Mouse (Mus musculus): ENCODE results near the gene Hivep2. TPM values are rescaled to one million over a fixed set of nuclear protein-coding genes. Genes with fewer than 3 reads are reported as not detected.

Gene Hivep2
- total RNA-seq, 2 experiments from 2014 or later, result 193 to 194 TPM

DNA sequence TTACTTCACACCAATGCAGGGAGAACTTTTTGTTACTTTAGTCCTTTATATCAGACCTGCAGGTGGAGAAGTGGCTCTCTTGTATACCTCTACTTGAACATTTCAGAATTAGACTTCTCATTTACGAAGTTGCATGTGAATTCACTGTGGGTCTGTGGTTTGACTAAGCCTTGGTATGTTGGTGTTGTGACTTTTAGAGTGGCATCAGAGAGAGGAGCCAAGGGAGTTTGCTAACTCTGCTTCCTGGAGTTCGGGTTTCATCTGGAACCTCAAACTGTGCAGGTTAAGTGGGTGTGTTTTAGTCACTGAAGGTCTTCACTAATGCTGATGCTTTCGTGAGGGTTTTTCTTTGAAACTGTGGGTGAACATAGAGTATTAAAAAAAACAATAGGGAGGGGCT, 4.4 kb downstream of the Hivep2 start:
- intact Hi-C loops (cut with DNase I), result loop anchor here (10.0 kb wide), 1 partner anchor 224 kb away; no protein-coding TSS in a partner anchor
- DNase-seq, result no peak

DNA sequence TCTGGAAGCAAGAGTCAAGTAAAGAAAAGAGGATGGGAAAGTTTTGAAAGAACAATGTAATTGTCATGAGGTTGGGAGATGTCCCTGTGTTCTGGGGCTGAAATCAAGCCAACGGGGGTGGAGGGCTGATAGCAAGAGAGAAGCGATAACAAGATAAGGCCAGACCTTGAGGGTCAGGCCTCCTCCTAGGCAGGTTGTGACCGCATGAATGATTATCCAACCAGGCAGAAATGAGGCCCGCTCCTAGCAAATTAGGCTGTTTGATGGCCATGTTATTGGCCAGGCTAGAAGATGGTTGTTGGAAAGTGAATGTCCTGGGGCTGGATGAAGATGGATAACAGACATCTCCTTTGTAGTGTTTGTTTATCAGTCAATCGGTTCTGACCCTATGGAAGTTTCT, 5.4 kb downstream of the Hivep2 start:
- intact Hi-C loops (cut with DNase I), result loop anchor here (10.0 kb wide), 1 partner anchor 224 kb away; no protein-coding TSS in a partner anchor
- no peak for DNase-seq

DNA sequence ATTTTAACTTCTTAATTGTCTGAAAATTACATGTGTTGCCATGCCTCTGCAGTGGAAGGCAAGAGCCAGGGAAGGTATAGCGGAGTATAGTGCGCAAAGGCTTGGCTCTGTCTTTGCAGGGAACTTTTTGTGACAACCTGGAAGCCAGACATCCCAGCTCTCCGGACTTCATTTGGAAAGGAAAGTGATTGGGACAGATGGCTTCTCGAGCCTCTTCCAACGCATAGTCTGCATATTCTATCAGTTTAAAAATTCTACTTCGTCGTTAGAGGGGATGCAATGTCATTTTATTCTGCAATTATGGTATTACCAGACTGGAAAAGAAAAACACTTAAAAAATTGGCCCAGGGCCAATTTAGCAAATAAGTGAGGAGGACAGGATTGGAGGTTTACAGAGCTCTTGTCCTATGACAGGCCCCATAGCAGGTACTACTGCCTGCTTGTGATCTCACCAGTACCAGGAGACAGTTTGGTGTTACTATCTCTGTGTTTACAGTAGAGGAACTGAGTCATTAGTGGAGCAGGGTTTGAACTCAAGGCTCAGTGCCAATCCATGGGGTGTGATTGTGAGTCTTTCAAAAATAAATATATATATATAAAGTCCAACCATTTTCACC, 7.8 kb downstream of the Hivep2 start:
- intact Hi-C loops (cut with DNase I), result loop anchor here (10.0 kb wide), 1 partner anchor 221 kb away; no protein-coding TSS in a partner anchor
- DNase-seq, result no peak

DNA sequence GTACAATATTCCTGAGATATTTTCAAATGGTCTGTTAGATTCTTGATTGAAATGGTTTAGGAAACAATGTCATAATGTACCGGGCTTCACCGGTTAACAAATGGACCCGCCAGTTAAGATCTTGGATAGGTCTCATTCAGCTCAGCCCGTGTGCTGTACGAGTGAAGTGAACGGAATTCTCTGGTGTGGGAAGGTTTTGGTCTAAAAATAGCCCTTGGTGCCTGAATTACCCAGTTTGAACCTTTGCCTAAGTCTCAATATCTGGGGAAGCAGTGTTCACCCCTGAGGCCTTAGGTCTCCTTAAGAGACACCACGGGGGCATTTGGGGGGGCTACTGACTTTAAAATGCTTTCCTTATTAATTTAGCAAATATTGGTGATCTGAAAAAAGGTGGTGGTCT, 8.6 kb downstream of the Hivep2 start:
- DNase-seq, result no peak
- intact Hi-C loops (cut with DNase I), result loop anchor here (10.0 kb wide), 1 partner anchor 220 kb away; no protein-coding TSS in a partner anchor

DNA sequence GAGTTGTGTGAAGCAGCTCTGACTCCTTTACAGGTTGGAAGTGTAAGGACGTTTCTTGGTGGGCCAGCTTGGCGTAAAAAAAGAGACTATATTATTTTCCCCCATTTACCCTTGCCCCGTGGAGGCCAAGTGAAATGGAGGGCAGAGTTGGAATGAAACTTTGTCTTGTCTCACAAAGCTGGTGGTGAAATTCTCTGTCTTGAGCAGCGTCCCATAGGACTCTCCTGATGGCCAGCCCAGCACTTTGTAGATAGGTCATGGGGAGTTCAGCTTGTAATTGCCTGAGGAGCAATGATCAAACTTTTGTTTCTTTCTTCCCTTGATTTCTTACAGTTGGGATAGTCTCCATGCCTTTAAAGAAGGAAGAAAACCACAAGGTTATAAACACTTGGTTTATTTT, 10.0 kb downstream of the Hivep2 start:
- no peak for DNase-seq
- intact Hi-C loops (cut with DNase I), result loop anchor here (10.0 kb wide), 1 partner anchor 219 kb away; no protein-coding TSS in a partner anchor

DNA sequence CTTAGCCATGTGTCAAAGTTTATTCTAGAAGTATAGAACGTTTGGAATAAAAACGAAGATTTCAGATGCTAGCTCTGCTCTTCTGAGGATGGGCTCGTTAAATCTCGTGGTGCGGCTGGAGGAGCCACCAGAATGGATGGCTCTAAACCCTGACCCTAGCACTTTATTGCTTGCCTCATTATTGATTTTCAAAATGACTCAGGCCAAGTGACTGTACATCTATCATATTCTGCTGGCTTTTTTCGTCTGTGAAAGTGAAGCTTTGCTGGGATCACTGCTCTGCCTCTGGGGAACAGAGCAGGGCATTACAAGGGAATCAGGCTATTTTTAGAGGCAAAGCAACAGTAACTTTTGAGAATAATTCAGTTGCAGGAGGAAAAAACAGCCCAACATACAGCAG, 10.4 kb downstream of the Hivep2 start:
- no peak for DNase-seq
- intact Hi-C loops (cut with DNase I), result loop anchor here (10.0 kb wide), 1 partner anchor 219 kb away; no protein-coding TSS in a partner anchor

DNA sequence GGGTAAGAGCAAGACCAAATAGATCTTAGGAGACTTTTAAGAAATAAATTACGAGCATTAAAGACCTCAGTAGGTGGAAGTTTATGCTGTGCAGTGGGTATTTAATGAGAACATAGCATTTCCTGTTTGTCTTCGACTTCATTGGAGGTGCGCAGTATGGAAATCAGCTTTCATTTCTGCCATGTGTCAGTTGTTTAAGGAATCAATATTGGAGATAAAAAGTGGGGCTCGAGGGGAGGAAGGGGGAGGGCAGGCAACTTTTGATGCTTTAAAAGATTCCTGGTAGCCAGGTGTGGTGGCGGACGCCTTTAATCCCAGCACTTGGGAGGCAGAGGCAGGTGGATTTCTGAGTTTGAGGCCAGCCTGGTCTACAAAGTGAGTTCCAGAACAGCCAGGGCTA, 16.4 kb downstream of the Hivep2 start:
- no peak for DNase-seq
- intact Hi-C loops (cut with DNase I), result no loop called here

DNA sequence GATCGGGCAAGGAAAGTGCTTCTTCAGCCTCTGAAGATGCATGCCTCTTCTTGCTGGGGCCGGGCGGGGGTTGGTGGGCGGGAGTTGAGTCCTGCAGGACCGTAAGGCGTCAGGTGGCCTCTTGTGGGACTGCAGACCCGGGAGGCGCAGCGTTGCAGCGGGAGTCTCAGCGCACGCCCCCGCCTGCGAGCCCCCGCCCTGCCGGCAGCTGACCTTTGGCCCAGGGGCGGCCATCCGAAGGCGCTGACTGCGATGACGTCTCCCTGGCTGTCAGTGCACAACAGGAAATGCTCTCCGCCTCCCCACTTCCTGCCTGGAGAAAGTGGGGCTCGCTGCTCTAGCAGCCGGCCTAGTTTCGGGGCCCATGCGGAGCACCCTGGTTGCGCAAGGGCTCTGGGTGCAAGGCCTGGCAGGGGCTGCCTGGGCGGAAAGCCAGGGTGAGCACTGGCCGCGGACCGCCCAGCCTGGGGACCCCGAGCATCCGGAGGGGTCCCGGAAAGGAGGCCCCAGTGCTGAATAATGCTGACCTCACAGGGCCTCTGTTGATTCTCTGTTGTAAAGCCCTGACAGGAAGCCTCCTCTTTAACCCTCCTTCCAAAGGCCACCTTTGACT, 17.0 kb downstream of the Hivep2 start:
- DNase-seq, result peak; percentile 39
- intact Hi-C loops (cut with DNase I), result no loop called here

DNA sequence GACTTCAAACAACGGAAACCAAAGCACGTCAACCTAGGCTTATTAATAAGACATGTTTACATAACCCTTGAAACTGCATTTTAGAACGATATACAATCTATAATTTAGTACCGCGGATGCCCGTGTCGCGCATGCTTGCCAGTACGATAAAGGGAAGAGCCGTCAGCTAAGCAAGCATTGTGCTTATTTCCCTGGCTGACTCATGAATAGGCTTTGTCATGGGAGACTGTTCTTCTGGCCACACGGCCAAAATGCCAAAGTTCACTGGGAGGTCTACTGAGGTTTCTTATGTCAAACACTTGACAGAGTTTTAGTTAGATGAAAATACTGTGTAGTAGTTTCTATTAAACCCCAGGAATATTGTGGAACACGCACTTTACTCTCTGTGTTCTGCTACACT, 17.8 kb downstream of the Hivep2 start:
- no peak for DNase-seq
- intact Hi-C loops (cut with DNase I), result no loop called here

DNA sequence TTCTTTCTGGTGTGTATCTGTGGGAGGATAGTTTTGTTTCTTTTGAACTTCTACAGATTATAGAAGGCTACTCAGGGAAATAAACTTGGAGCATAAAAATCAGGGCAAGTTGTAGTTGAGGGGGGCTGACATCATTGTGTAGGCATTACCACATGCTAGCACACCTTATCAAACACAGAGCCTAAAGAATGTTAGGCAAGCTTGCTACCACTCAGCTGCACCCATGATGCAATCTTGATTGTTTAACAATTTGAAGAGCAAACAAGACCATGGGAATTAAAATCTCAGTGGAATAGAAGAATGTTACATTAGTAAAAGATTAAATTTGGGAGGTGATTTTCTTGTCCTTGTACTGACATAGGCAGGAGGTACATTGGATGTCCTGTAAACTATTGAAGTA, 18.4 kb downstream of the Hivep2 start:
- intact Hi-C loops (cut with DNase I), result no loop called here
- no peak for DNase-seq

DNA sequence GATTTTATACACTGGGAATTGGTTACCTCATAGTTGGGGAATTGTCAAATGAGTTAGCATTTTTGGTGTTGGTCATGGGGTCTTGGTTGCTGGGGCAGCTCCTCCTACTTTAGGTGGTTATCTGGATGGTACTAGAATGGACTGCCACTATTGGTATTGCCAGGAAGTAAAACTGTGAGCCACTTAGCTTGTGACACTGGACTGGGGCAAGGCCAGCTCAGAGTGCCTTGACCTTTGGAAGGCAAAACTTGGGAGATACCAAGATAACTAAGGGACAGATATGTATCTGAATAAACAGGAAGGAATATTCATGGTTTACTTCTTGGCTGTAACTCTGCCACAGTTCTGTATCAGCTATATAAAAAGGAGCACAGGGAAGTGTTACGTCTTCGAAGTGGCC, 20.7 kb downstream of the Hivep2 start:
- no peak for DNase-seq
- intact Hi-C loops (cut with DNase I), result no loop called here

DNA sequence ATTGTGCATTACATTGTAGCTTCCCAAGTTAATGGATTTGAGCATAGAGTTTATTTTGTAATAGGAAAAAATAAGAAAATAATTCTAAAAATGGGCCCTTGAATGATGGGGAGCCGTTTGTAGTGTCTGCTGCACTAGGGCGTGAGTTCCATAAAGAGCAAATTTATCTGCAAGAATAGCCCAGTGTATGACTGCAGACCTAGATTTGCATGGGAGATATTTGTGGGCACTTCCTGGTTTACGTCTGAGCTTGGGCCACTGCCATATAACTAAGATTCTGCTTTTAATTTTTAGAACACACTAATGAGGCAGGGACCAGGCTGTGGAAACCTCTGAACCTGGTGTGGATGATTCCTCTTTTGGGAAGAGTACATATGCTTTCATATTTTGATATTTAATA, 21.5 kb downstream of the Hivep2 start:
- intact Hi-C loops (cut with DNase I), result no loop called here
- DNase-seq, result no peak

DNA sequence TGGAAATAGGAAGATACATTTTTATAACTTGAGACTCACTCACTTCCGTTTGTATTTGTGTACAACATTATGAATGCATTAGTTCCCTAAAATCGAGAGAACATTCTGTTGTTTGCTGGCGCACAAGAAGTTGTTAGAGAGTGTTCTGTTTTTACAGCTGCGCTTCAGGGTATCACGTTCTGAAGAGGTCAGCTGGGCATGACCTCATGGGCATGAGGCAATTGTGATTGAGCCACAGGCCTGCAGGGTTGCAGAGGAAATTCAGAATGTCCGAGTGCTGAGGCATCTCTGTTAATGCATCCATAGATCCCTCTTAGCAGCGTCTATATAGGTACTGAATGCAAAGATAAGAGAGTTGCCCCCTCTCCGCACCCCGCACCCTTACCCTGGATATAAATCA, 22.4 kb downstream of the Hivep2 start:
- no peak for DNase-seq
- intact Hi-C loops (cut with DNase I), result no loop called here

DNA sequence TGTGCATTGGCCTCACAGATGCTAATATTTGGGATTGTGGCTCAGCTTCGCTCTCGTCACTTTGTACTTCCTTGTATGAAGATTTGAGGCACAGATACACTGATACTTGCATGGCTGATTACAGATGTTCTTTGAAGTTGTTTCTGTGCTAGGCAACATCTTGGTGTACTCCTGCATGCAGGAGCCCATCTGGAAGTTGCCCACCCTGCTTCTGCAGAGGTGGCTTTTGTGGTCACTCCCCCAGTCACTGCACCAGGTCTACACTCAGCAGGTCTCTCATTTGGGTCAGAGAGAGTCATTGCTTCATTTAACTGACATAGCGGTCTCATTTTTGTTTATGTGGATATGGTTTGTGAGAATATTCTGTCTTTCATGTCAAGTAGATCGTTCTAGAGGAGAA, 22.9 kb downstream of the Hivep2 start:
- DNase-seq, result no peak
- intact Hi-C loops (cut with DNase I), result no loop called here

DNA sequence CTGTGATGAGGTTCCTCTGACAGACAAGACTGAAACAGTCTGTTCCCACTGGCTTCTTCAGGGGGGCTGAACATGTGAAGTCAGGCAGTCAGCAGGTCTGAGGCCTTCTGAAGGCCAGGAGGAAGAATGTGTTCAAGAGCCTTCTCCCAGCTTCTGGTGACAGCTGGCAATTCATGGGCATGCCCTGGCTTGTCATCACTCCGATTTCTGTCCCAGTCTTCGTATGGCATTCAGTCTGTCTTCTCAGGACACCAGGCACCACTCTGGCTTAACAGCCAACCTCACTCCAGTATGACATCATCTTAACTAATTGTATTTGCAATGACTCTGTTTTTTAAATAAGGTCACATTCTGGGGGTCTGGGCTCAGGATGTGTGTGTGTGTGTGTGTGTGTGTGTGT, 25.0 kb downstream of the Hivep2 start:
- intact Hi-C loops (cut with DNase I), result no loop called here
- no peak for DNase-seq

DNA sequence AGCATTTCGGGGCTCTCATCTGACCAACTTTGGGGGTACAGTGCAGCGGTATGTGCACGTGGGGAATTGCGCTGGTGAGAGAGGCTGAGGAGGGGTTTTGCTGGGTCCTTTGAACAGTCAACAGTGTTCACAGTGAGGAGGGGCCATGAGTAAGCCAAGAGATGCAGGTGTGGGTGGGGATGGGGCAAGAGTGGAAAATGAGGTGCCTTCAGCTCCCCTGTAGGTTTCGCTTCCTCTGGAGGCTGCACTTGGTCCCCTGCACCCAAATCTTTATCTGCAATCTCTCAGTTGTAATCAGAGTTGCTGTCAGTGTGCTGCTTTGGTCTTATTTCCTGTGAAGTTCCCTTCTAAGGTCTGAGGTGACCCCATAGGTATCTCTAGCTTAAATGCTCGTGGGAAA, 27.5 kb downstream of the Hivep2 start:
- intact Hi-C loops (cut with DNase I), result no loop called here

DNA sequence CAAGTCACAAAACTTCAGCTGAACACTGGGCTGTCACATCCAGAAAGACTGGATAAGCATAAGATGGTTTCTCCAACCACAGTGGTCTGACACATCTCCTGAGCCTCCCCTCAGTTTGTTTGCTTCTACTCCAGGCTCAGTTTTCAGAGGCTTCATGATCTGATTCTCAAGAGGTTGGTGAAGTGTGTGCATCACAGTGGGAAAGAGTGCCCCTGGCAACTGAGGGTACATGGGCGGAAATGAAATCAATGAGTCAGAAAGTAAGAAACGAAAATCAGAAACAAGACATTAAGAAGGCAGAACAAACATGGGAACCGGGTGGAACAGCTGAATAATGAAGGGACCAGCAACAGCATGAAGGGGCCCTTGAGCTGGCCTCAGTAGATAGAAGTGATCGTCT, 31.5 kb downstream of the Hivep2 start:
- DNase-seq, result no peak
- intact Hi-C loops (cut with DNase I), result no loop called here

More for the DNA sequence above, 27.5 kb downstream of the Hivep2 start:
- DNase-seq, result no peak

DNA sequence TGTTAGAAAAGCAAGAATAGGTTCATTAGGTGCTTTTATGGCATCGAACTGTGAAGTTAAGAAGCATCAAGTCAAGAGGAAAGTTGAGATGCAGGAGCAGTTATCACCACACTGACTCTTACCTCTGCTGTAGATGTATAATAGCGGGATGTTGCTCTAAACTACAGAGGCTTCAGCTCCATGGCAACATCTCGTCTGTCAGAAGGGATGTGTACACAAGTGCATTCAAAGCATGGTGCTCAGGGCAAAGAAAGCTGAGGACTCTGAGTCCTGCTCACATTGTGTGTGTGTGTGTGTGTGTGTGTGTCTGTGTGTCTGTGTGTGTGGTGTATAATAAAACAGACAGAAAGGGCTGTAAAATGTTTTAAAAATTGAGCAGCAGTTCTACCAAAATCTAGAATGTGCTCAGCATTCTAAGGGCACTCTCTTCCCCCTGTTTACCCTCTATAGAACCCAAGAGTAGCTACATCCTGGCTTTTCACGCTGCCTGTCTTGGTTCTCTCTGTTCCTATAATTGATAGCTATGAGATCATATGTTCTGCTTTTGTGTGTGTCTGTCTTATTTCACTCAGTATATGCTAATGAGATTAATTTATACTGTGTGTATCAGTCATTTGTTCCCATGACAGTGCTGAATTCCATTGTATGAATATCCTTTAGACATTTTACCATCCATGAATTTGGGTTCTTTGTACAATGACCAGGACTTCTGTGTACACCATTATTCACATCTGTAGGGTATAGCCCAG, 39.1 kb downstream of the Hivep2 start:
- intact Hi-C loops (cut with DNase I), result no loop called here
- no peak for DNase-seq

DNA sequence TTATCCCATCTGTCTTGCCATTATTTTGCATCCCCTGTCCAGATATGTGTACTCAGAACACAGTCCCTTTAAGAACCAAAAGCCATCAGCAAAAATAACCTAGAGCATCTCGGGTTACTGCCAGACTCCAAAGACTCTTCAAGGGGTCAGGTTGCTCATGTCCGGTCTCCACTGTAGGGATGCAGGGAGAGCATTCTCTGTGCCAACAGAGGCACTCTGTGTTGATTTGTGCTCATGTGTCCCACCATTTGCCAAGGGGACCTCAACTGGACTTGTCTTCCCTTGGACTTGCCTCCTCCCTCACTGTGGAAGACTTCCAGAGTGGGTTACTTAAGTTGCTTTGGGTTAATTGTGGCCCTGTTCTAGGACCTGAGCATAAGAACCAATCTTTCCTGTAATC, 43.8 kb downstream of the Hivep2 start:
- intact Hi-C loops (cut with DNase I), result no loop called here
- DNase-seq, result no peak

DNA sequence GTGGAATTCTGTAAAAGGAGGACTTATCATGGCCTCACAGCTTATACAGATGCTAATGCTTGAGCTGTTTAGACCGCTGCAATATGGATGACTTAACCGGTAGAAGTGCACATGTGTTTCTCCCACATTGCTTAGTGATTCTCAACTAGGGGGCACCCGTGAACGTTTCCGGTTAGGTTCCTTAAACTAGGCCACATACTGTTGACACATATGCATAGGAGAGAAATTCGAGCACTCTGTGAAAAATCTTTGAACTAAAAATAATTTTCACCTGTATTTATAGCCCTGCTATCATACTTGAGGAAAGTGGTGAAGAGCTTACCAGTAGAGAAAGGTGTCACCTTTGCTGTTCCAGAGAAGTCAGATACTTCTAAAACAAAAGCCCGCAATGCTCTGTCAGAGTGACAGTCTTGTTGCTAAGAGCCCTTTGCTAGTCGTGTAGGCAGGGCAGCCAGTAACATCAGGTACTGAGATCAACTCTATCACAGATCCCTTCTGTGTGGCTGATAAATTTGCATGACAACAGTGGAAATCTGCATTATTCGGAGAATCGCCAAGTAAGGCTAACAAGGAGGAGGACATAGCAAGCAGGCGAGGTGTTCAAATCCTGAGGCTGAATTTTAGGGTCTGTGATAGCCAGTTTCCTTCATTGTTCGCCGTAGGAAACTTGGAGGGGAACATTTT, 50.6 kb downstream of the Hivep2 start:
- intact Hi-C loops (cut with DNase I), result no loop called here
- no peak for DNase-seq

DNA sequence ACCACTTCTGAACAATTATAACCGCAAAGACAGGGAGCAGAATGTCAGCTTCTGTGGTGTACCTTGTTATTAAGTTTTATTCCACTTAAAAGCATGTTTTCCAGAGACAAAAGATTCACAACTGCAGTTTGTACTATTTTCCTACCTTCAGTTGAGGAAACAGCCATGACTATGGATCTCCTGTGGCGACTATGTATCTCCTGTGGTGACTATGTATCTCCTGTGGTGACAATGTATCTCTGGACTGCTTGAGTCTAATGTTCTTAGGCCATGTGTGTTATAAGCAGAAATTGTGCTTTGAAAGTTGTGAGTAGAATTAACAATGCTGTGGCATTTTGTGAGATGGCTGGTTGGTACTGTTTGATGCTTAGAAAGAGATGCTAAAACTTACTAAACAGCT, 51.5 kb downstream of the Hivep2 start:
- intact Hi-C loops (cut with DNase I), result no loop called here
- no peak for DNase-seq
